Mouse (Mus musculus) NIH3T3 (cell line): ENCODE measurements around the gene Rassf2.
A peak's percentile ranks its signal among the peaks of the same experiment; 100 is the strongest.

Experiments used
- DNase-seq: peaks from one replicate; pipeline ENCODE4 v3.0.0-alpha.2; 2012; ENCODE audit warnings: low read depth

The Rassf2 gene

GRCm38 (mm10) chr2:131954835-131955234 lies 75.2 kb downstream of the Rassf2 start:
- no peak for DNase-seq

GRCm38 (mm10) chr2:131953711-131954110 lies 76.3 kb downstream of the Rassf2 start:
- DNase-seq, result no peak

- no peak for DNase-seq
Observed at GRCm38 (mm10) chr2:131952961-131953538, 77.0 kb downstream of the Rassf2 start.

- peak; percentile 32 for DNase-seq
Observed at GRCm38 (mm10) chr2:131952456-131952855, 77.6 kb downstream of the Rassf2 start.

- DNase-seq, result no peak
Observed at GRCm38 (mm10) chr2:131950598-131951095, 79.4 kb downstream of the Rassf2 start, which contains the start of gene Prnd. Gene Prnd (plus strand): TSS chr2:131950861.

- peak; percentile 82 for DNase-seq
Observed at GRCm38 (mm10) chr2:131949767-131950597, 80.1 kb downstream of the Rassf2 start.

GRCm38 (mm10) chr2:131948916-131949639 lies 81.0 kb downstream of the Rassf2 start:
- no peak for DNase-seq

GRCm38 (mm10) chr2:131948156-131948555 lies 81.9 kb downstream of the Rassf2 start:
- DNase-seq, result no peak

GRCm38 (mm10) chr2:131946351-131946750 lies 83.7 kb downstream of the Rassf2 start:
- no peak for DNase-seq

GRCm38 (mm10) chr2:131945765-131946164 lies 84.3 kb downstream of the Rassf2 start:
- DNase-seq, result no peak

GRCm38 (mm10) chr2:131945225-131945624 lies 84.8 kb downstream of the Rassf2 start:
- DNase-seq, result peak; percentile 36

GRCm38 (mm10) chr2:131944370-131944769 lies 85.7 kb downstream of the Rassf2 start:
- DNase-seq, result no peak

- no peak for DNase-seq
Observed at GRCm38 (mm10) chr2:131941501-131941900, 88.6 kb downstream of the Rassf2 start.

GRCm38 (mm10) chr2:131940506-131940905 lies 89.6 kb downstream of the Rassf2 start:
- DNase-seq, result no peak
